Mouse (Mus musculus) thymus, postnatal 0 days (tissue): Measurements from ENCODE around the gene Mtx1. TPM values are rescaled to one million over a fixed set of nuclear protein-coding genes. Genes with fewer than 3 reads are reported as not detected.

Experiments
- microRNA counts: library from miRNA; unstranded; fragments of <30 nt; microRNA quantifications from one replicate; lab custom pipeline; 2015
- microRNA-seq: library from miRNA; unstranded; fragments of <30 nt; microRNA quantifications from one replicate; pipeline ENCODE4, GENCODE M21; 2016; ENCODE audit warnings: borderline number of aligned reads
- polyA plus RNA-seq: library from polyadenylated mRNA; unstranded; fragments of >200 nt; fragmentation: Nextera tagmentation; extraction: Ambion mirVana; gene quantifications from 2 replicates; pipeline ENCODE4 v1.2.1, GENCODE M21; 2015

Gene Mtx1
- polyA plus RNA-seq, 1 experiment from 2014 or later = 223 TPM

MicroRNAs encoded within 50 kb of the gene (microRNA counts, 519-probe panel; counts per million panel counts)
- 473 counts per million, percentile 71 among the panel's probes with 10 or more counts for microRNA mmu-miR-92b (lab: Ali Mortazavi, UCI)

Small RNA genes lying within 50 kb of the gene (microRNA-seq; reads per million reads assigned to microRNA genes)
- 40.0 reads per million, percentile 36 among the genes with 10 or more reads in this experiment for gene Mir92b

Other genes starting within 250 kb of the Mtx1 start
- 12.1 and 13.4 TPM in 2 replicates for gene Rusc1, start 133.8 kb downstream of the Mtx1 start, polyA plus RNA-seq
- gene Gm43738, start 126.0 kb downstream of the Mtx1 start, polyA plus RNA-seq = not detected in 2 replicates
- gene Fdps, start 125.1 kb downstream of the Mtx1 start, polyA plus RNA-seq = 180 and 193 TPM in 2 replicates
- gene Pklr, start 90.9 kb downstream of the Mtx1 start, polyA plus RNA-seq = not detected in 2 replicates
- gene Hcn3, start 66.9 kb downstream of the Mtx1 start, polyA plus RNA-seq = 1.4 and 1.9 TPM in 2 replicates
- gene Clk2, start 62.3 kb downstream of the Mtx1 start, polyA plus RNA-seq = 18.1 and 22.3 TPM in 2 replicates
- 130 and 131 TPM in 2 replicates for gene Scamp3, start 49.6 kb downstream of the Mtx1 start, polyA plus RNA-seq
- gene Fam189b, start 43.9 kb downstream of the Mtx1 start, polyA plus RNA-seq = 71.2 and 80.1 TPM in 2 replicates
- 51.3 and 51.8 TPM in 2 replicates for gene Gba, start 24.2 kb downstream of the Mtx1 start, polyA plus RNA-seq
- 4.9 and 6.2 TPM in 2 replicates for gene Thbs3, start 11.9 kb downstream of the Mtx1 start, polyA plus RNA-seq
- 1.4 and 2.4 TPM in 2 replicates for gene Muc1, start 2.0 kb upstream of the Mtx1 start, polyA plus RNA-seq
- 304 and 318 TPM in 2 replicates for gene Krtcap2, start 18.9 kb upstream of the Mtx1 start, polyA plus RNA-seq
- gene Trim46, start 19.2 kb upstream of the Mtx1 start, polyA plus RNA-seq = 0.98 and 1.6 TPM in 2 replicates
- 163 and 167 TPM in 2 replicates for gene Dpm3, start 32.3 kb upstream of the Mtx1 start, polyA plus RNA-seq
- gene Slc50a1, start 43.5 kb upstream of the Mtx1 start, polyA plus RNA-seq = 84.7 and 87.2 TPM in 2 replicates
- 12.4 and 13.2 TPM in 2 replicates for gene Efna1, start 54.1 kb upstream of the Mtx1 start, polyA plus RNA-seq
- 0.82 and 1.0 TPM in 2 replicates for gene Efna3, start 95.9 kb upstream of the Mtx1 start, polyA plus RNA-seq
- 5.3 and 6.0 TPM in 2 replicates for gene Efna4, start 110.9 kb upstream of the Mtx1 start, polyA plus RNA-seq
- gene Adam15, start 122.9 kb upstream of the Mtx1 start, polyA plus RNA-seq = 17.4 and 18.1 TPM in 2 replicates
- gene Dcst2, start 134.9 kb upstream of the Mtx1 start, polyA plus RNA-seq = not detected in 2 replicates
- 0.10 and 0.14 TPM in 2 replicates for gene Dcst1, start 138.2 kb upstream of the Mtx1 start, polyA plus RNA-seq
- 4.1 and 4.6 TPM in 2 replicates for gene Zbtb7b, start 167.7 kb upstream of the Mtx1 start, polyA plus RNA-seq
- gene Lenep, start 175.7 kb upstream of the Mtx1 start, polyA plus RNA-seq = not detected in 2 replicates
- 29.5 and 32.6 TPM in 2 replicates for gene Flad1, start 184.8 kb upstream of the Mtx1 start, polyA plus RNA-seq
- 466 and 485 TPM in 2 replicates for gene Cks1b, start 191.3 kb upstream of the Mtx1 start, polyA plus RNA-seq
- 37.2 and 44.7 TPM in 2 replicates for gene Shc1, start 191.4 kb upstream of the Mtx1 start, polyA plus RNA-seq
- gene Pygo2, start 203.1 kb upstream of the Mtx1 start, polyA plus RNA-seq = 21.3 and 22.3 TPM in 2 replicates
- 23.1 and 27.3 TPM in 2 replicates for gene Pbxip1, start 209.6 kb upstream of the Mtx1 start, polyA plus RNA-seq
- gene Pmvk, start 227.5 kb upstream of the Mtx1 start, polyA plus RNA-seq = 39.3 and 40.3 TPM in 2 replicates